Mouse (Mus musculus): ENCODE measurements around the gene Pklr. TPM values are rescaled to one million over a fixed set of nuclear protein-coding genes. Genes with fewer than 3 reads are reported as not detected.

The Pklr gene
- polyA plus RNA-seq, 1 experiment from 2014 or later: 0.24 TPM

- ATAC-seq (ENCODE audit: insufficient number of reproducible peaks, insufficient read depth, low FRiP score, low TSS enrichment, low read depth): no peak
- 14% methylated on average over 12 of the region's 12 CpGs for WGBS
Measured at GRCm38 (mm10) chr3:89165268-89165870, 29.4 kb downstream of the Pklr start.

GRCm38 (mm10) chr3:89166945-89167344 lies 31.0 kb downstream of the Pklr start:
- 94% methylated on average over 19 of the region's 19 CpGs for WGBS
- Histone ChIP-seq H3K4me2 (no peak overlapping the region), H3K27ac (no peak overlapping the region), H3K27me3 (no peaks in the 10 kb centered on the region), H3K36me3 (peaks cover 56% of the 10 kb centered on the region), H3K9me3 (no peaks in the 10 kb centered on the region), H3K4me1 (replicated peaks) (peaks cover 19% of the 10 kb centered on the region), H3K9ac (replicated peaks) (no peak overlapping the region), H3K4me3 (replicated peaks) (no peak overlapping the region)
- ATAC-seq (ENCODE audit: insufficient number of reproducible peaks, insufficient read depth, low FRiP score, low TSS enrichment, low read depth): no peak

More at GRCm38 (mm10) chr3:89165268-89165870, 29.4 kb downstream of the Pklr start:
- peak overlapping the region; percentile 70 for H3K4me2 ChIP-seq
- no peaks in the 10 kb centered on the region for H3K9me3 ChIP-seq
- peak overlapping the region; percentile 98 for H3K27ac ChIP-seq
- peak overlapping the region; percentile 93 for H3K4me3 ChIP-seq (replicated peaks)
- H3K27me3 ChIP-seq: no peaks in the 10 kb centered on the region
- peak overlapping the region; percentile 98 for H3K9ac ChIP-seq (replicated peaks)
- H3K36me3 ChIP-seq: peaks cover 40% of the 10 kb centered on the region
- H3K4me1 ChIP-seq (replicated peaks): peaks cover 19% of the 10 kb centered on the region

GRCm38 (mm10) chr3:89174844-89175243 lies 38.9 kb downstream of the Pklr start:
- no peak overlapping the region for H3K4me3 ChIP-seq (replicated peaks)
- H3K36me3 ChIP-seq: peaks cover 79% of the 10 kb centered on the region
- H3K9me3 ChIP-seq: no peaks in the 10 kb centered on the region
- H3K9ac ChIP-seq (replicated peaks): no peak overlapping the region
- ATAC-seq (ENCODE audit: insufficient number of reproducible peaks, insufficient read depth, low FRiP score, low TSS enrichment, low read depth): no peak
- no peaks in the 10 kb centered on the region for H3K27me3 ChIP-seq
- peaks cover 12% of the 10 kb centered on the region for H3K4me1 ChIP-seq (replicated peaks)
- WGBS: 96% methylated on average over 11 of the region's 11 CpGs
- no peak overlapping the region for H3K4me2 ChIP-seq
- no peak overlapping the region for H3K27ac ChIP-seq

- ATAC-seq (ENCODE audit: insufficient number of reproducible peaks, insufficient read depth, low FRiP score, low TSS enrichment, low read depth): no peak
- peaks cover 79% of the 10 kb centered on the region for H3K36me3 ChIP-seq
- 92% methylated on average over 10 of the region's 10 CpGs for WGBS
Measured at GRCm38 (mm10) chr3:89175544-89175943, 39.6 kb downstream of the Pklr start.

GRCm38 (mm10) chr3:89176421-89176820 lies 40.5 kb downstream of the Pklr start:
- Histone ChIP-seq H3K9me3 (no peaks in the 10 kb centered on the region), H3K9ac (replicated peaks) (no peak overlapping the region), H3K27ac (peak overlapping the region; percentile 50; the same call in 1 of the 2 replicates), H3K36me3 (peaks cover 79% of the 10 kb centered on the region), H3K4me1 (replicated peaks) (peaks cover 12% of the 10 kb centered on the region), H3K27me3 (no peaks in the 10 kb centered on the region), H3K4me2 (peak overlapping the region; percentile 87; the same call in 1 of the 2 replicates), H3K4me3 (replicated peaks) (no peak overlapping the region; the same call in 1 of the 2 replicates)
- WGBS: 87% methylated on average over 7 of the region's 7 CpGs
- ATAC-seq (ENCODE audit: insufficient number of reproducible peaks, insufficient read depth, low FRiP score, low TSS enrichment, low read depth): no peak

More at GRCm38 (mm10) chr3:89175544-89175943, 39.6 kb downstream of the Pklr start:
- no peak overlapping the region for H3K27ac ChIP-seq
- H3K4me1 ChIP-seq (replicated peaks): peaks cover 12% of the 10 kb centered on the region
- H3K27me3 ChIP-seq: no peaks in the 10 kb centered on the region
- H3K9ac ChIP-seq (replicated peaks): no peak overlapping the region
- H3K9me3 ChIP-seq: no peaks in the 10 kb centered on the region
- H3K4me3 ChIP-seq (replicated peaks): no peak overlapping the region
- H3K4me2 ChIP-seq: no peak overlapping the region

- H3K9ac ChIP-seq (replicated peaks): peak within 1 kb of the TSS; percentile 82
- H3K4me2 ChIP-seq: peak within 1 kb of the TSS; percentile 87
- peaks cover 12% of the 10 kb centered on the region for H3K4me1 ChIP-seq (replicated peaks)
- peak within 1 kb of the TSS; percentile 61 for H3K4me3 ChIP-seq (replicated peaks)
- H3K9me3 ChIP-seq: no peaks in the 10 kb centered on the region
- peaks cover 79% of the 10 kb centered on the region for H3K36me3 ChIP-seq
- H3K27me3 ChIP-seq: no peaks in the 10 kb centered on the region
- peak within 1 kb of the TSS; percentile 77 for H3K27ac ChIP-seq
- WGBS: under 1% methylated on average over 43 of the region's 43 CpGs
- peak; percentile 94 for ATAC-seq (ENCODE audit: insufficient number of reproducible peaks, insufficient read depth, low FRiP score, low TSS enrichment, low read depth)
Measured at GRCm38 (mm10) chr3:89177242-89178106, 41.5 kb downstream of the Pklr start, which contains the start of gene Scamp3. Gene Scamp3 (plus strand): TSS chr3:89177473.

- WGBS: 9% methylated on average over 6 of the region's 6 CpGs
- Histone ChIP-seq H3K27me3 (no peaks in the 10 kb centered on the region), H3K4me3 (replicated peaks) (peak overlapping the region; percentile 61), H3K9ac (replicated peaks) (peak overlapping the region; percentile 82), H3K4me2 (peak overlapping the region; percentile 87), H3K36me3 (peaks cover 74% of the 10 kb centered on the region), H3K4me1 (replicated peaks) (peaks cover 15% of the 10 kb centered on the region), H3K9me3 (no peaks in the 10 kb centered on the region), H3K27ac (peak overlapping the region; percentile 77)
- no peak for ATAC-seq (ENCODE audit: insufficient number of reproducible peaks, insufficient read depth, low FRiP score, low TSS enrichment, low read depth)
Measured at GRCm38 (mm10) chr3:89178107-89178385, 42.1 kb downstream of the Pklr start.

GRCm38 (mm10) chr3:89179056-89179455 lies 43.1 kb downstream of the Pklr start:
- H3K9ac ChIP-seq (replicated peaks): no peak overlapping the region
- H3K4me1 ChIP-seq (replicated peaks): peaks cover 24% of the 10 kb centered on the region
- H3K27me3 ChIP-seq: no peaks in the 10 kb centered on the region
- 92% methylated on average over 11 of the region's 11 CpGs for WGBS
- H3K27ac ChIP-seq: no peak overlapping the region
- no peak overlapping the region; the same call in 1 of the 2 replicates for H3K4me3 ChIP-seq (replicated peaks)
- peak overlapping the region; percentile 87; the same call in 1 of the 2 replicates for H3K4me2 ChIP-seq
- H3K9me3 ChIP-seq: no peaks in the 10 kb centered on the region
- no peak for ATAC-seq (ENCODE audit: insufficient number of reproducible peaks, insufficient read depth, low FRiP score, low TSS enrichment, low read depth)
- peaks cover 64% of the 10 kb centered on the region for H3K36me3 ChIP-seq

GRCm38 (mm10) chr3:89181749-89182500 lies 46.0 kb downstream of the Pklr start:
- no peaks in the 10 kb centered on the region for H3K27me3 ChIP-seq
- no peaks in the 10 kb centered on the region for H3K9me3 ChIP-seq
- ATAC-seq (ENCODE audit: insufficient number of reproducible peaks, insufficient read depth, low FRiP score, low TSS enrichment, low read depth): no peak
- no peak overlapping the region for H3K4me3 ChIP-seq (replicated peaks)
- no peak overlapping the region for H3K9ac ChIP-seq (replicated peaks)
- peaks cover 41% of the 10 kb centered on the region for H3K4me1 ChIP-seq (replicated peaks)
- H3K4me2 ChIP-seq: no peak overlapping the region
- peaks cover 40% of the 10 kb centered on the region for H3K36me3 ChIP-seq
- 91% methylated on average over 27 of the region's 27 CpGs for WGBS
- H3K27ac ChIP-seq: peak overlapping the region; percentile 45; the same call in 1 of the 2 replicates

GRCm38 (mm10) chr3:89182531-89183057 lies 46.7 kb downstream of the Pklr start:
- Histone ChIP-seq H3K4me1 (replicated peaks) (peaks cover 41% of the 10 kb centered on the region), H3K27ac (peak overlapping the region; percentile 89)

More at GRCm38 (mm10) chr3:89182531-89183057, 46.7 kb downstream of the Pklr start:
- Histone ChIP-seq H3K9me3 (no peaks in the 10 kb centered on the region), H3K36me3 (peaks cover 47% of the 10 kb centered on the region), H3K4me3 (replicated peaks) (peak overlapping the region; percentile 65), H3K27me3 (no peaks in the 10 kb centered on the region), H3K4me2 (peak overlapping the region; percentile 92), H3K9ac (replicated peaks) (peak overlapping the region; percentile 86; the same call in 1 of the 2 replicates)
- WGBS: 52% methylated on average over 7 of the region's 7 CpGs
- ATAC-seq (ENCODE audit: insufficient number of reproducible peaks, insufficient read depth, low FRiP score, low TSS enrichment, low read depth): 0 out of 2 replicates have a peak, but pooled peaks have one; percentile 6

Data from limb, embryonic 12.5 days (tissue).